Mouse (Mus musculus): ENCODE data around the gene Ptprj. TPM values are rescaled to one million over a fixed set of nuclear protein-coding genes. Genes with fewer than 3 reads are reported as not detected.

Ptprj gene
- polyA plus RNA-seq (2012; rRNA removed): 7.1 and 10.1 TPM in 2 replicates

- DNase-seq (ENCODE audit: low spot score): peak; percentile 77
Observed at GRCm38 (mm10) chr2:90580236-90581005, at the start of gene Ptprj. Gene Ptprj (minus strand): TSS chr2:90580647.

DNA sequence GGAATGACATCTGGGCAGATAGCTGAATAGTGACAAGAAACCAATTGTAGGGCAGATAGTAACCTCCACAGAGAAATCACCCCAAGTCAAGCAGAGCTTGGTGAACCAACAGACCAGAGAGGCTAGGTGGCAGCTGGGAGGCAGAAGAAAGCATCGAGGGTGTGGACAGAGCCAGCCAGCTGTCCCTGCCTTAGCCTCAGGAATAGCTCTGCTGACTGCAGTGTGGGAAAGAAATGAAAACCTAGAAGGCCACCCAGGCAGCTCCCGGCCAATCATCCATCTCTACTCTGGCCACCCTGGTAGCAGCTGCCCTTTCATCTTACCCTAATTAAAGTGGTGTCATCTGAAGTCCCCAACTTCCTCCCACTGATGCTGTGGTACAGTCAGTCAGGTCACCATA, 49.1 kb upstream of the Ptprj start:
- DNase-seq (ENCODE audit: low spot score): no peak

- no peak for DNase-seq (ENCODE audit: low spot score)
Observed at GRCm38 (mm10) chr2:90628261-90628660, 47.8 kb upstream of the Ptprj start.

- DNase-seq (ENCODE audit: low spot score): no peak
Observed at GRCm38 (mm10) chr2:90624920-90625319, 44.5 kb upstream of the Ptprj start.

GRCm38 (mm10) chr2:90624339-90624738, 43.9 kb upstream of the Ptprj start:
- DNase-seq (ENCODE audit: low spot score): no peak

DNA sequence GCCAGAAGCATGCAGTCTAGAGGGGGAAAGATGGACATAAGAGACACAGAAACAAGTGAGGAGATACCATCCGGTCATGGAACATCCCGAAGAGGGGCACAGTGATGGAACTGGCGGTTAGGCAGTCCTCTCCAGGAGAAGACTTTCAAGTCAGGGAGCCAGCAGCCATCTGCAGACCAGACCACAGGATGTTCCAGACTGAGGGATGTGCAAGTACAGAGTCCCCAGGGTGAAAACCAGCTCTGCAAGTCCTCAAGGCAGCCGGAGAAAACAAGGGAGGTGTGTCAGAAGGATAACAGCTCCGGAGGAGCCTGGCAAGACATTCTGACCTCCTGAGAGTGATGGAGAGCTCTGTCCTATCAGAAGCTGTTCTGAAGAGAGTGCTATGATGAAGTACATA, 40.4 kb upstream of the Ptprj start:
- no peak for DNase-seq (ENCODE audit: low spot score)

- no peak for DNase-seq (ENCODE audit: low spot score)
Observed at GRCm38 (mm10) chr2:90619648-90620047, 39.2 kb upstream of the Ptprj start.

GRCm38 (mm10) chr2:90614651-90615171, 34.3 kb upstream of the Ptprj start:
- no peak for DNase-seq (ENCODE audit: low spot score)

- DNase-seq (ENCODE audit: low spot score): no peak
Observed at GRCm38 (mm10) chr2:90613591-90613990, 33.1 kb upstream of the Ptprj start.

DNA sequence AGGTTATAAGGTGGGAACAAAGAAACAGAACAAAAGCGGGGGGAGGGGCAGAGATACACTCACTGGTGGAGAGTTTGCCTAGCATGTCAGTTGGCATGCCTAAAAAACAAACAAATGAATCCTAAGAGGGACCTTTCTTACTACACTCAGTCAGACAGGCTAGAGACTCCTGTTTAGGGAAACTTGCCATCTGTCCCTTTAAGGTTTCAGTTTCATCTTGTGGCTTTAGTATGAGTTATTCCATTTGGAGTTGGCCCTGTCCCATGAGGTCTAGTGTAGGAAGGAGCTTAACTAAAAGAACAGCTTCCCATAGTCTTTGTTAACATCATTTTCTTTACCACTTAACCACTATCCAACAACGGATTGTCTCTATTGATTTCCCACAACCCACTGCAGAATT, 32.6 kb upstream of the Ptprj start:
- no peak for DNase-seq (ENCODE audit: low spot score)

DNA sequence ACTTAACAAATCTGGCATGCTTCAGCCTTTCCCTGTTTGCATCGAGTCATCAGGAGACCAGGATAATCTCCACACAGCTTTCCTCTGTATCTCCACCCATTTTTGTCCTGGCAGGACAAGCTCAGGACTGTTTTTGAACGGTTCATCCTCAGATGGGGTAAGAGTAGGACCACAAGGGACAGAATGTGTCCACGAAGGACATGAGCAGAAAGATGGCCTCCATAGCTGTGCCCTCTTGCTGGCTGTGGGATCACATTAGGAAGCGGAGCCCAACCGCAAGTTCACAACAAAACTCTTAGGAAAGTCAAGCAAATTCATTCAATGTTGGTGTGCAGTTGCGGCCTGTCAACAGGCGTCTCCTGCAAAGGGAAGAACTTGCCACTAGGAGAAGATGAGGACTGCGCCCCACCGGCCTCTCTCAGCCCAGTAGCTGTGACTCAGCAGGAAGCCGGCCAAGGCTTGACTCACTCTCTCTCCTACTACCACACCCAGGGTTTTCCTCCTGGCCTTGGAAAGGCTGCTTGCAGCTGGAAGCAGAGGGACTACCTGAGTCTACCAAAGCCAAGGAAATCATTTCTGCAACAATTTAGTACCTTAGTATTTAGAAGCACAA, 31.6 kb upstream of the Ptprj start:
- peak; percentile 51 for DNase-seq (ENCODE audit: low spot score)

- DNase-seq (ENCODE audit: low spot score): no peak
Observed at GRCm38 (mm10) chr2:90601056-90601455, 20.6 kb upstream of the Ptprj start.

DNA sequence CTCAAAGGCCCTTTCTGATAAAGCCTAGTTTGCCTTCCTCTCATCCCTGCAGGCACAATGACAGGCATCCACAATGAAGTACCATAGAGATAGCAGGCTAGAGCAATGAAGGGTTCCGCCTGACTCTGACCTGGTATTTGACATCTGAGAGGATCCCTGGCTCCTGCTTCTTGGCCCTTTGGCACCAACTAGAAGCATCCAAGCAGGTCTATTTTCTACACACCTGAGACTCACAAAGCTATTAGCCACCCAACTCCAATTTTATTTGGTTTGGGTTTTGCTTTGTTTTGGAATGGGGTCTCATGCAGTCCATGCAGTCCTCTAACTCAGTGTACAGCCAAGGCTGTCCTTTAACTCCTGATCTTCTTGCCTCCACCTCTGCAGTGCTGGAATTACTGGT, 7.7 kb upstream of the Ptprj start:
- no peak for DNase-seq (ENCODE audit: low spot score)

GRCm38 (mm10) chr2:90584506-90584905, 4.1 kb upstream of the Ptprj start:
- DNase-seq (ENCODE audit: low spot score): no peak

DNA sequence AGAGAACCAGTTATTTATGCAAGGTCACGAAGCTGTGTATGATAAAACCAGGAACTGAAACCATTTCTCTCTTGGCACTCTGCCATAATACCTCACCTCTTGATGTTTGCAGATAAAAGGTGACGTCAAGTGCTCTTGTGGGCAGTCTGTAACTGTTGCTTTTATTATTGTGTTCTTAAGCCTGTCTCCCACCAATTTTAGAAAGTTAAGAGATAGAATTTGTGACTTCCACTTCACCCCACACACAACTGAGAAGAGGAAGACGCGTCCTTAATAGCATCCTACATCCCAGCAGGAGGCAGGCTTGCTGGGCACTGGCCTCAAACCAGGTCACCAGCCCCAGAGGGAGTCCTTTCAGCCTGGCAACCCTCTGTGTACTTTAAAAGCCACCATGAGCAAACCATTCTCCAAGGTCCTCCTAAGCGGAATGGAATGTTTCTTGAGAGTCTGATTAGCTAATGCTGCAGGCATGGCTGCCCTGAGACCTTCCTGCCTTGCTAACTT, 3.2 kb upstream of the Ptprj start:
- no peak for DNase-seq (ENCODE audit: low spot score)

GRCm38 (mm10) chr2:90582814-90583213, 2.4 kb upstream of the Ptprj start:
- DNase-seq (ENCODE audit: low spot score): no peak

- no peak for DNase-seq (ENCODE audit: low spot score)
Observed at GRCm38 (mm10) chr2:90582311-90582710, 1.9 kb upstream of the Ptprj start.

DNA sequence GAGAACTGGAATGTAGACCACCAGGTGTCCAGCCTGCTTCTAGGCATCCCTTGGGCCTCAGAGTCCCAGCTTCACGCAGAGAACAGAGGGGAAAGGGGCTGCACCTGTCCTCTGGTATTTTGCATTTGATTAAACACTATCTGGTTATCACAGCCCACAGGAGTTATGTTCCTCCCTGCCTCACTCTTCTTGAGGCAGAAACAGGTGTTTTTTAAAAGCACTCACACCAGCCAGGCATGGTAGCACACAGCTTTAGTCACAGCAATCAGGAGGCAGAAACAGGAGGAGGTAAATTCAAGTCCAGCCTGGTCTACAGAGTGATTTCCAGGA, 1.3 kb upstream of the Ptprj start:
- no peak for DNase-seq (ENCODE audit: low spot score)

GRCm38 (mm10) chr2:90581006-90581795, 754 bp upstream of the Ptprj start:
- no peak for DNase-seq (ENCODE audit: low spot score)

DNA sequence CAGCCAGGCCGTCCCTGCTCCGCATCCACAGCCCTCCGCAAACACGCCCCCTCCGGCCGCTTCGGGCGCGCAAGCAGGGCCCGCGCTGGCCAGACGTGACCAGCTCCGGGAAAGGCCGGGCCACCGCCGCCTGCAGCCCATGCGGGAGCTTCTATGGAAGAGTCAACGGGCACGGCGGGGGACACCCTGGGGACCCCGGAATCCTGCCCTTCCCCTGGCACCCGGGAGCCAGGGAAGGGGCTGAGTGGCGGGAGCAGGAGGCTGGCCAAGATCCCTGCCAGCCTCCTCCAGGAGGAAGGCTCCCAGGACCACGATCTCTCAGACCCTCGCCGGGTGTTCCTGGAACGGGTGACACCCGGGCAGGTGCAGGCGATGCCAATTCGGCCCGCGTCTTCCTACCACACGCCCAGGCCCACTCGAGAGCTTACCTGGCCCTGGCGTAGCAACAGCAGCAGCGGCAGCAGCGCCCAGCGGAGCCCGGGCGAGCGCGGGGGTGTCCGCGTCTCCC, 665 bp downstream of the Ptprj start:
- DNase-seq (ENCODE audit: low spot score): peak; percentile 52

GRCm38 (mm10) chr2:90579038-90579727, 1.3 kb downstream of the Ptprj start:
- peak; percentile 11 for DNase-seq (ENCODE audit: low spot score)
